Mouse (Mus musculus) adrenal gland, postnatal 10 days (tissue): Measurements from ENCODE around the gene Rit1. TPM values are rescaled to one million over a fixed set of nuclear protein-coding genes. Genes with fewer than 3 reads are reported as not detected.
"Not testable (repeated sequence)": the region's sequence is repeated elsewhere in the genome, so short reads cannot be mapped to it uniquely, and the experiment has no call there.

Source experiments
- DNase-seq: peaks from one replicate; pipeline ENCODE4 v3.0.0; 2021; ENCODE audit warnings: mixed read lengths
- total RNA-seq, 2 experiments: library from RNA; stranded (reverse); gene quantifications; 2 replicates each; pipeline ENCODE4 v1.2.3; 2021

The Rit1 gene
- total RNA-seq, 2 experiments from 2014 or later = 39.0 to 44.9 TPM

- DNase-seq = peak; percentile 83
Observed at GRCm38 (mm10) chr3:88738641-88739040, 22.0 kb downstream of the Rit1 start.

DNA sequence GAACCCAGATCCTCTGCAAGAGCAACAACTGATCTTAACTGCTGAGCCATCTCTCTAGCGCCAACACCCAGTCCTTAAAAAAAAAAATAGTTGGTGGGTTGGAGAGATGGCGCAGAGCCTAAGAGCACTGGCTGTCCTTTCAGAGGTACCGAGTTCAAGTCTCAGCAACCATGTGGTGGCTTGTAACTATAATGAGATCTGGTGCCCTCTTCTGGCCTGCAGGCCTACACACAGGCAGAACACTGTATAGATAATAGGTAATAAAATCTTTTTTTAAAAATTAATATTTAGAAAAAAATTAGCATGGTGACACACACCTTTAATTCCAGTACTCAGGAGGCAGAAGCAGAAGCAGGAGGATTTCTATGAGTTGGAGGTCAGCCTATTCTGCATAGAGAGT is 23.5 kb downstream of the Rit1 start:
- DNase-seq = no peak

DNA sequence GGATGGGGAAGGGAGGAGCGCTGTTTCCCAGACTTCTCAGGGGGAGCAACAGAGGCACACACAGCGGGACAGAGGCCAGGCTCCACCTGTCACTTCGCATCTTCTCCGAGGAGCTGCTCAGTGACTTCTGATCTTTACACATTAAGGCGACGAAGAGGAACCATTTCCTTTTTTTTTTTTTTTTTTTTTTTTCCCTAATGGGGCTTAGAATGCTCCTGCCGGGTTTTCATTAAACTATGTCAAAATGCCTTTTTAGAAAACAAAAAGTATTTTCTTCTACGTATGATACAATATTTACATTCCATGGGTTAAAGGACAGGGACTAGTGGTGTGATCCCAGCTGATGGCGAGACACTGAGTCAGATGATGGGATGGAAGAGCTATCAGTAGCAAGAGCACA is 28.9 kb downstream of the Rit1 start:
- DNase-seq = no peak

DNA sequence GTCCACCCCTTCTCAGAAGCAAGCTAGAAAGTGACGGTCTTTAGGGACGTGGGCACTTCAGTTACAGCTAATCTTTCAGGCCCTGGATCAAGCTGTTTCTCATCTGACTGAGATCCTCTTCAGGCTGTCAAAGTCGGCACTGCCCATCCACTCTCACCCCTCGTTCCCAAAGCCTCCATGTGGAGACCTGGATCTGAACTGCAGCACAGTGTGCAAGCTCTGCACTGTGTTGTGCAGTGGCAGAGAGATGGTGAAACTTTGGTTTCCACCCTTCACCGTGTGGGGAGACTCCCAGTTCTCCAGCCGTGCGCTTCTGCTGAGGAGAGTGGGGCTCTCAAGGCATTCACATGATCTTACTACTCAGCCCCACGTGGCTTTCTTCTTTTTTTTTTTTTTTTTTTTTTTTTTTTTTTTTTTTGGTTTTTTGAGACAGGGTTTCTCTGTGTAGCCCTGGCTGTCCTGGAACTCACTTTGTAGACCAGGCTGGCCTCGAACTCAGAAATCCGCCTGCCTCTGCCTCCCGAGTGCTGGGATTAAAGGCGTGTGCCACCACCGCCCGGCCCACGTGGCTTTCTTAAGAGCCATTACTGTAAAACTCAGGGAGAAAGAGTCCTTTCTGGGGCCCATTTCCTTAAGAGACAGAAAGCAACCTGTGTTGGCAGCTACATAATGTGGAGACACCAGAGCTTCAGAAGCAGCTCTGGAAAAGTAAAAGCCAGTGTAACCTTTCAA is 29.7 kb downstream of the Rit1 start:
- no peak for DNase-seq

GRCm38 (mm10) chr3:88746871-88747231 is 30.2 kb downstream of the Rit1 start:
- no peak for DNase-seq

DNA sequence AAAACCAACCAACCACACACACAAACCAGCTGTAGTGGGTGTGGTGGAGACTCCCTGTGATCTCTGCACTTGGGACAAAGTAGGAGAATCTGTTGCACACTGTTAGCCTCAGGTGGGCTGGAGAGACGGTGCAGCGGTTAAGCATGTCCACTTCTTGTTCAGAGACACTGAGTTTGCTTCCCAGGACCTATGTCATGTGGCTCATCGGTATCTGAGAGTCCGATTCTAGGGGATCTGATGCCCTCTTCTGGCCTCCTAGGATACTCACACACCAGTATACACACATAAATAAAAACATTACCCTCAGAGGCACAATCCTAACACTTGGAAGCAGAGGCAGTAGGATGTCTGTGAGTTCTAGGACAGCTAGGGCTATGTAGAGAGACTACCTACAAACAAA is 37.6 kb downstream of the Rit1 start:
- DNase-seq = no peak

GRCm38 (mm10) chr3:88755541-88755940 is 38.9 kb downstream of the Rit1 start:
- DNase-seq = peak; percentile 17

DNA sequence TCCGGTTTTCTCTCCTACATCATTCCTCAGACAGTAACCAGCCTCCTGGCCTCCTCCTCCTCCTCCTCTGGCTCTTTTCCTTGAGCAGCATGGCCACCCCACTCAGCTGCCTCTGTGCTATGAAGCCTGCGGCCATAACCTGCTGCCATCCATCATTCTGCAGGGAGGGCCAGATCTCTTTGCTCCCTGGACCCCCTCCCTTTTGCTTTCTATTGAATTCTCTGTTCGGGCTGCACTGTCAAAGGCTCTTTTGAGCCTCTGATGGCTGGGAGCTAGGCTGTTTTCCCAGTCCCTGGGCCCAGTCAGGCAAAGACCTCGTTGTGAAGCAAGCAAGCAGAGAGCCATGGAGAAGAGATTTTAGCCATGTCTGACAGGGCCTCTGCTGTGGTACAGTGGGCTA is 39.6 kb downstream of the Rit1 start:
- no peak for DNase-seq

DNA sequence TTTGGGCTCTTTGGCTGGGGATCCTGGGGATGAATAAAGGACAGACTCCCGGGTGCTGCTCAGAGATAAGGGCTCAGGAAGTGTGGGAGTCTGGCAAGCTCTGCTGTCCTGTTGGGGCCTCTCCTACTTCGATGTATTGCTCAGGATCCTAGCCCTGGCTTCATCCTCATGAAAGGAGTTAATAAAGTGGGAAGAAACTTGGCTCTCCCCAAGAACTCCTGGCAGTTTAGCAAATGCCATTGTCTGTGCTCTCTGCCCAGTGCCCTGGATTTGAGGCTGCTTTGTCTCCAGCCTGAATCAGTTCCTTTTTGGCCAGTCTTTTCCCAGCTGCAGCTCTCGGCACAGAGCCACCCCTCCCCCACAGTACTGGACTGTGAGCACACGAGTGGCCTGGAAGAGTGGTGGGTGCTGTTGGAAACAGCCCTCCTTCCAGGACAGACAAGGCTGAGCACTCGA is 41.4 kb downstream of the Rit1 start:
- peak; percentile 77 for DNase-seq

DNA sequence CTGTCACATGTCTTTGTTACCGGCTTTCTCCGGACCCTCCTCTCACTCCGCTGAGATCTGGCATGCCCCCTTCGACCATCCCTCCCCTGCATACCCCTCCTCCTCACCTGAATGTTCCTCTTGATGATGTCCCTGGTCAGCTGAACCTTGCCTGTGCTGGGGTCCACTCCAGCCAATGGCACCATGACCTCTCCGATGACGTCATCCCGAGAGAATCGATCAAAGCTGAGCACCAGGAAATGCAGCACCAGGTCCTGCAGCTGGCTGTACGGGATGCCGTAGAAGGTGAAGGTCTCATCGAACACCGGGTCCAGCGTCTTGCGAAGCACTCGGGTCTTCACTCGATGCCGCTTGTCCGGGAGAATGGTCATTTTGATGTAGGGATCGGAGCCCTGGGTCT is 45.0 kb downstream of the Rit1 start:
- DNase-seq = no peak

DNA sequence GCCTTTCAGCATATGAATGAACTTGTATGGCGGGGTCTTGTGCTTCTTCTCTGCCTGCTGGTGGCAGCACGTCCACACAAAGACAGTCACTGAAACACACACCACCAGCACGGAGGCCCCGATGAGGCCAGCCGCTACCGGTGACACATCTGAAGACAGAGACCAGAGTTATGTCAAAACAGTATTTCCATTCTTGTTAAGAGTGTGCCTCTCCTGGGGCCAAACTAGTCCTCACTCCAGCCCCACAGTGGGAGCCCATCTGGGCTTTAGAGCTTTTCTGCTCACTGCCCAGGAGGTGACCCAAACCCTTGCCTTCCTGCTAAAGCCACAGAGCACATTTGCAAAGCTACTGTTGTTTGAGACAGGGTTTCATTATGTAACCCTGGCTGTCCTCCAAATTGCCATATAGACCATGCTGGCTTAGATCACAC is 45.8 kb downstream of the Rit1 start:
- no peak for DNase-seq

DNA sequence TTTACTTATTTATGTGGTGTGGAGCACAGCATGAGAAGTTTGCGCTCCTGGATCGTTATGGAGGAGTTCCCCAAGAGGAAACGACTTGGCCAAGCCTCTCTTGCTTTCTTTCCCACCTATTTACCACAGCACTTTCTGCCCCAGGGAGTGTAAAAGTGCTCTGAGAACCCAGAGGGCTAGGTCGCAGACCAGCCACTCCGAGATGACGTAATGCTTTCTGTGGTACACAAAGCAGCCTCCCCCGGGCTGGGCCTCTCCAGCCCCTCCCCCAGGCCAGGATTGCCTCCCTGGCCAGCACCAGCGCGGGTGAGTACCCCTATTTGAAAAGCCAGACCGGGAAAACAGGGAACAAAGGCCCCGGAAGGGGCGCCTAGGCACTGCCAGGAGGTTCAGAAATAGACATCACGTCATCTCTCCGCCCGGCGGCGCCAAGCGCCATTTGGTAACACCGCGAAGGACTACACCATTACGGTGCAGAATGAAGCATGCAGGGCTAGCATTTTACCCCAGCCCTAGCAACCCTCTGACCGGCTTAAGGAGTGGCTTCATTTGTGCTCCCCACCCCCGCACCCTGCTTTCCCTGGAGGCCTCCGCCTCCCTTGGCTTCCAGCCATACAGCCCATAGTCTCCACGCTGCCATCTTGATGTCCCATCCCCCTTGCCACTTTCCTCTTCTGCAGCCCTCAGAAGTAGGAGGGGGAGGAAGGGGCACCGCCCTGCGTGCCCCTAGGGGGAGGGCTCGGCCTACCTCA is 54.7 kb downstream of the Rit1 start:
- DNase-seq = peak; percentile 56

DNA sequence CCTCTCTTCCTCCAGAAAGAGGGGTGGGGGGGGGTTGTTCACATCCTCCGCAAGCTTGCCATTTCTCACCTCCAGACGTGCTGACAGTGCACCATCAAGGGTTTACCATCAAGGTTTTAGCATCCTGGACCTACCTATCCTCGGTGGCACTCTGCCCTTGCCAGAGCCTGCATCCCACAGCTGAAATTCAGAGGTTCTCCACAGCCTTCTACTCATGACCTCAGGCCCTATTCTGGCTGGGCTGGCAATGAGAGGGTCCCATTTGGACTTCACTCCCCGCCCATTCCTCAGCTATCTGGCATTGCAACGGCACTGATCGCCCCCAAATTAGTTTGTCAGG is 55.3 kb downstream of the Rit1 start:
- not testable (repeated sequence) for DNase-seq

GRCm38 (mm10) chr3:88772399-88772798 is 55.8 kb downstream of the Rit1 start:
- peak; percentile 87 for DNase-seq

- not testable (repeated sequence) for DNase-seq
Observed at GRCm38 (mm10) chr3:88773163-88773562, 56.5 kb downstream of the Rit1 start.

GRCm38 (mm10) chr3:88774939-88775841 is 58.6 kb downstream of the Rit1 start, which contains the start of gene Syt11:
Gene Syt11 (minus strand): TSS chr3:88775164.
- DNase-seq = peak; percentile 30

Other genes with a start within 250 kb of the Rit1 start
- gene Lmna, start 206.9 kb upstream of the Rit1 start, total RNA-seq = 100 to 1,000 TPM; 102 to 104 TPM
- 1 to 10 TPM; 5.5 to 5.6 TPM for gene Mex3a, start 184.4 kb upstream of the Rit1 start, total RNA-seq
- not detected for gene Rab25, start 168.5 kb upstream of the Rit1 start, total RNA-seq
- gene Lamtor2, start 163.8 kb upstream of the Rit1 start, total RNA-seq = 100 to 1,000 TPM; 131 to 132 TPM
- 10 to 100 TPM; 63.9 to 73.1 TPM for gene Ubqln4, start 163.1 kb upstream of the Rit1 start, total RNA-seq
- 100 to 1,000 TPM; 221 to 247 TPM for gene Ssr2, start 141.0 kb upstream of the Rit1 start, total RNA-seq
- 10 to 100 TPM; 51.4 to 71.5 TPM for gene Arhgef2, start 110.9 kb upstream of the Rit1 start, total RNA-seq
- not detected for gene Rxfp4, start 63.7 kb upstream of the Rit1 start, total RNA-seq
- gene Khdc4, start 31.0 kb upstream of the Rit1 start, total RNA-seq = 10 to 100 TPM; 46.7 to 60.5 TPM
- gene Syt11, start 58.3 kb downstream of the Rit1 start, total RNA-seq = 10 to 100 TPM; 10.5 to 18.4 TPM
- 10 to 100 TPM; 22.7 to 29.2 TPM for gene Gon4l, start 118.4 kb downstream of the Rit1 start, total RNA-seq
- 10 to 100 TPM; 23.9 to 27.2 TPM for gene Msto1, start 197.2 kb downstream of the Rit1 start, total RNA-seq
- 10 to 100 TPM; 34.4 to 44.4 TPM for gene Ash1l, start 233.8 kb downstream of the Rit1 start, total RNA-seq
- gene Dap3, start 234.3 kb downstream of the Rit1 start, total RNA-seq = 100 to 1,000 TPM; 114 to 128 TPM